Mouse (Mus musculus) regulatory T cell (primary cell): ENCODE results near the gene Nrf1.

ENCODE experiments used
- in situ Hi-C: fragments of 300-600 bp; cut with MboI, MseI; formaldehyde crosslinking; loops from one replicate; pipeline ENCODE4 v1.15.1; 2025; ENCODE audit warnings: high pct_unique_total_duplicates

Nrf1 gene

GRCm38 (mm10) chr6:30047271-30048162 is at the start of gene Nrf1:
TSS of gene Nrf1 (plus strand) at chr6:30047988.
- in situ Hi-C loops: no loop called here

- in situ Hi-C loops: no loop called here
These were observed 49.6 kb upstream of the Nrf1 start for GRCm38 (mm10) chr6:29998140-29998539.

- in situ Hi-C loops: no loop called here
These were observed 49.0 kb upstream of the Nrf1 start for GRCm38 (mm10) chr6:29998771-29999170.

- in situ Hi-C loops: no loop called here
These were observed 45.2 kb upstream of the Nrf1 start for GRCm38 (mm10) chr6:30002628-30003027.

- in situ Hi-C loops: no loop called here
These were observed 41.9 kb upstream of the Nrf1 start for GRCm38 (mm10) chr6:30005851-30006250.

- in situ Hi-C loops: no loop called here
These were observed 38.6 kb upstream of the Nrf1 start for GRCm38 (mm10) chr6:30009204-30009603.

- in situ Hi-C loops: loop anchor here (5.0 kb wide), 1 partner anchor 69 kb away; no protein-coding TSS in a partner anchor
These were observed 34.3 kb upstream of the Nrf1 start for GRCm38 (mm10) chr6:30013520-30013919.

GRCm38 (mm10) chr6:30014187-30014864 is 33.5 kb upstream of the Nrf1 start:
- in situ Hi-C loops: loop anchor here (5.0 kb wide), 1 partner anchor 68 kb away; no protein-coding TSS in a partner anchor

- in situ Hi-C loops: no loop called here
These were observed 26.5 kb upstream of the Nrf1 start for GRCm38 (mm10) chr6:30021241-30021640.

GRCm38 (mm10) chr6:30021656-30022055 is 26.1 kb upstream of the Nrf1 start:
- in situ Hi-C loops: no loop called here

GRCm38 (mm10) chr6:30026799-30027198 is 21.0 kb upstream of the Nrf1 start:
- in situ Hi-C loops: no loop called here

- in situ Hi-C loops: no loop called here
These were observed 19.4 kb upstream of the Nrf1 start for GRCm38 (mm10) chr6:30028358-30028757.

- in situ Hi-C loops: no loop called here
These were observed 12.7 kb upstream of the Nrf1 start for GRCm38 (mm10) chr6:30035112-30035511.

GRCm38 (mm10) chr6:30041498-30041897 is 6.3 kb upstream of the Nrf1 start:
- in situ Hi-C loops: no loop called here

GRCm38 (mm10) chr6:30042483-30042882 is 5.3 kb upstream of the Nrf1 start:
- in situ Hi-C loops: no loop called here

- in situ Hi-C loops: no loop called here
These were observed 344 bp downstream of the Nrf1 start for GRCm38 (mm10) chr6:30048163-30048500.

- in situ Hi-C loops: no loop called here
These were observed 939 bp downstream of the Nrf1 start for GRCm38 (mm10) chr6:30048501-30049353.

GRCm38 (mm10) chr6:30053116-30053515 is 5.3 kb downstream of the Nrf1 start:
- in situ Hi-C loops: no loop called here

GRCm38 (mm10) chr6:30062544-30062943 is 14.8 kb downstream of the Nrf1 start:
- in situ Hi-C loops: no loop called here

- in situ Hi-C loops: no loop called here
These were observed 17.6 kb downstream of the Nrf1 start for GRCm38 (mm10) chr6:30065369-30065768.

- in situ Hi-C loops: no loop called here
These were observed 19.0 kb downstream of the Nrf1 start for GRCm38 (mm10) chr6:30066746-30067145.

GRCm38 (mm10) chr6:30072476-30072875 is 24.7 kb downstream of the Nrf1 start:
- in situ Hi-C loops: no loop called here
